ENCODE assay signal across 8 mouse cellular contexts in genomic region chr1:183047191-183047912, GRCm38 (mm10).
A peak's percentile ranks its signal among the peaks of the same experiment; 100 is the strongest.
DNase-seq lines count a peak whose midpoint lies in the region; ATAC-seq and TF ChIP-seq lines count a peak whose summit lies in the region.

No protein-coding gene starts in this region.

- ATAC-seq in hindbrain, embryonic 13.5 days (ENCODE audit: low FRiP score): peak; percentile 67
- ATAC-seq in intestine, postnatal 0 days: peak; percentile 87

- no peaks in the 10 kb centered on the region for H3K9me3 ChIP-seq in hindbrain, embryonic 13.5 days
- H3K9me3 ChIP-seq in hindbrain, embryonic 10.5 days: no peaks in the 10 kb centered on the region; the same call in 1 of the 2 replicates
- no peaks in the 10 kb centered on the region for H3K9me3 ChIP-seq in intestine, postnatal 0 days (ENCODE audit: control insufficient read depth)

- peaks cover 34% of the 10 kb centered on the region for H3K27me3 ChIP-seq in hindbrain, embryonic 13.5 days
- H3K27me3 ChIP-seq in hindbrain, embryonic 10.5 days (ENCODE audit: insufficient read depth, poor library complexity, severe bottlenecking): peaks cover 7% of the 10 kb centered on the region
- H3K27me3 ChIP-seq in intestine, postnatal 0 days (replicated peaks; ENCODE audit: control insufficient read depth, insufficient read depth, low read length): no peaks in the 10 kb centered on the region

- no peak for DNase-seq in hindbrain, embryonic 10.5 days (ENCODE audit: low spot score)
- DNase-seq in adrenal gland, postnatal 14 days: peak; percentile 64
- peak; percentile 81 for DNase-seq in lung, postnatal 14 days
- no peak for DNase-seq in thymus, postnatal 36 days
- no peak for DNase-seq in layer of hippocampus, adult 2 months (ENCODE audit: low spot score in 2 of 2)
- DNase-seq in testis, postnatal 10 days (ENCODE audit: low spot score): no peak

- H3K9ac ChIP-seq in hindbrain, embryonic 13.5 days: no peak overlapping the region
- H3K9ac ChIP-seq in intestine, postnatal 0 days (ENCODE audit: low read depth, low read length): no peak overlapping the region

- H3K27ac ChIP-seq in hindbrain, embryonic 13.5 days: peak overlapping the region; percentile 25; the same call in 1 of the 2 replicates
- no peak overlapping the region for H3K27ac ChIP-seq in hindbrain, embryonic 10.5 days
- H3K27ac ChIP-seq in intestine, postnatal 0 days (ENCODE audit: low read depth, low read length): peak overlapping the region; percentile 77
- no peak overlapping the region for H3K27ac ChIP-seq in layer of hippocampus, adult 2 months

- H3K4me1 ChIP-seq in hindbrain, embryonic 13.5 days (replicated peaks): peaks cover 30% of the 10 kb centered on the region
- peaks cover 12% of the 10 kb centered on the region for H3K4me1 ChIP-seq in hindbrain, embryonic 10.5 days (replicated peaks)
- 0 out of 2 replicates have a peak, but pooled peaks cover 9% of the 10 kb centered on the region for H3K4me1 ChIP-seq in intestine, postnatal 0 days (replicated peaks; ENCODE audit: control insufficient read depth, insufficient read depth, low read length)

- H3K4me3 ChIP-seq in hindbrain, embryonic 13.5 days: no peak overlapping the region
- no peak overlapping the region for H3K4me3 ChIP-seq in hindbrain, embryonic 10.5 days
- no peak overlapping the region for H3K4me3 ChIP-seq in intestine, postnatal 0 days (ENCODE audit: low read depth, low read length)
- H3K4me3 ChIP-seq in layer of hippocampus, adult 2 months: no peak overlapping the region

- H3K4me2 ChIP-seq in hindbrain, embryonic 13.5 days: no peak overlapping the region
- no peak overlapping the region for H3K4me2 ChIP-seq in intestine, postnatal 0 days (replicated peaks; ENCODE audit: low read depth)

- TF ChIP-seq CTCF in intestine, postnatal 0 days (IDR thresholded peaks at IDR 0.05; ENCODE audit: low read depth): no peak
- no peak for TF ChIP-seq CTCF in layer of hippocampus, adult 2 months (conservative IDR thresholded peaks at IDR 0.05)

- H3K36me3 ChIP-seq in hindbrain, embryonic 13.5 days: no peaks in the 10 kb centered on the region
- no peaks in the 10 kb centered on the region for H3K36me3 ChIP-seq in hindbrain, embryonic 10.5 days
- H3K36me3 ChIP-seq in intestine, postnatal 0 days (ENCODE audit: control insufficient read depth, insufficient read depth): no peaks in the 10 kb centered on the region

- 40% methylated on average over 7 of the region's 7 CpGs for WGBS in hindbrain, embryonic 13.5 days
- 76% methylated on average over 7 of the region's 7 CpGs for WGBS in hindbrain, embryonic 10.5 days
- WGBS in intestine, postnatal 0 days: 38% methylated on average over 7 of the region's 7 CpGs

Comparison
In these comparisons a context has a peak if more than half of its experiments do, and no peak if none do; other contexts are left out.
1. H3K27ac ChIP-seq: peak in hindbrain, embryonic 13.5 days (single experiment) and intestine, postnatal 0 days (single experiment); none in hindbrain, embryonic 10.5 days (single experiment) and layer of hippocampus, adult 2 months (single experiment).
2. DNase-seq: peak in adrenal gland, postnatal 14 days (single experiment) and lung, postnatal 14 days (single experiment); none in hindbrain, embryonic 10.5 days (single experiment), thymus, postnatal 36 days (0 of 2), layer of hippocampus, adult 2 months (0 of 2) and testis, postnatal 10 days (single experiment).